ENCODE assay signal across 25 mouse cellular contexts in the genomic region with DNA sequence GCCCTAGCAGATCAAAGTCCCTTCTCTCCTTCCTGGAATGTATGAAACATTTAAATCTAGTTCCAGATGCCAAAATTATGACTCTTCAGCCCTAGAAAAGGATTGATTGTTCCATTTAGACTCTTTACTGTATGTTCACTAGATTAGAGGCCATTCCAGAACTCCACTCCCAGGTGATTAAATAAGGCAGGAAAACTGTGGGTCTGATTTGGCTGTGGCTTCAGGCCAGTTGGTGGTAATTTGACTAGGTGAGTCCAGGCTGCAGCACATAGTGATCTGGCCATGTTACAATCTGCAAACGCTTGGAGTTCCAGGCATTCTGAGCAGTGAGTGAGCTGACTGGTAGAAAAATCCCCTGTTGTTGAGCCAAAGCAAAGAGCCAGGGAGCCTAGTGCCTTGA.
A peak's percentile ranks its signal among the peaks of the same experiment; 100 is the strongest.
DNase-seq lines count a peak whose midpoint lies in the region; ATAC-seq and TF ChIP-seq lines count a peak whose summit lies in the region.
"Had no signal": no experiment of that assay in that cellular context is flagged by ENCODE, and none has a peak within 500 bp of the region (broad histone marks: within the 10 kb centered on the region; RNA-seq: fewer than 3 reads in every experiment).

No protein-coding gene starts in this region.

- no peaks in the 10 kb centered on the region for H3K27me3 ChIP-seq in intestine, embryonic 16.5 days (replicated peaks; ENCODE audit: control insufficient read depth, insufficient read depth, low read length)
- no peaks in the 10 kb centered on the region for H3K27me3 ChIP-seq in intestine, embryonic 15.5 days (replicated peaks)
- no peaks in the 10 kb centered on the region for H3K27me3 ChIP-seq in limb, embryonic 14.5 days (ENCODE audit: control insufficient read depth, insufficient read depth, low read length)
- no peaks in the 10 kb centered on the region for H3K27me3 ChIP-seq in kidney, embryonic 14.5 days (ENCODE audit: control insufficient read depth, insufficient read depth, low read length)
- H3K27me3 ChIP-seq: embryonic facial prominence, embryonic 12.5 days; hindbrain, embryonic 12.5 days; liver, embryonic 15.5 days; neural tube, embryonic 13.5 days had no signal

- no peak for TF ChIP-seq POLR2A in limb, embryonic 14.5 days (IDR thresholded peaks at IDR 0.05; ENCODE audit: borderline replicate concordance, extremely low read depth, insufficient read depth, insufficient read length)

- no peaks in the 10 kb centered on the region for H3K36me3 ChIP-seq in intestine, embryonic 16.5 days (ENCODE audit: control insufficient read depth, insufficient read depth, low read length)
- H3K36me3 ChIP-seq in intestine, embryonic 15.5 days, result no peaks in the 10 kb centered on the region
- H3K36me3 ChIP-seq in limb, embryonic 14.5 days (ENCODE audit: control insufficient read depth, insufficient read depth, low read length), result no peaks in the 10 kb centered on the region
- H3K36me3 ChIP-seq in kidney, embryonic 14.5 days (ENCODE audit: control insufficient read depth, insufficient read depth, low read length), result no peaks in the 10 kb centered on the region
- H3K36me3 ChIP-seq: embryonic facial prominence, embryonic 12.5 days; hindbrain, embryonic 12.5 days; liver, embryonic 15.5 days; midbrain, embryonic 10.5 days; neural tube, embryonic 13.5 days had no signal

- peaks cover 4% of the 10 kb centered on the region; the same call in 1 of the 2 replicates for H3K4me1 ChIP-seq in intestine, embryonic 16.5 days (ENCODE audit: control insufficient read depth, insufficient read depth, low read length)
- 0 out of 2 replicates have a peak, but pooled peaks cover 5% of the 10 kb centered on the region for H3K4me1 ChIP-seq in intestine, embryonic 15.5 days (replicated peaks)
- peaks cover 3% of the 10 kb centered on the region; the same call in 1 of the 2 replicates for H3K4me1 ChIP-seq in limb, embryonic 14.5 days (ENCODE audit: control insufficient read depth, insufficient read depth, low read length)
- no peaks in the 10 kb centered on the region for H3K4me1 ChIP-seq in kidney, embryonic 14.5 days (ENCODE audit: control insufficient read depth, insufficient read depth, low read length)
- H3K4me1 ChIP-seq: embryonic facial prominence, embryonic 12.5 days; hindbrain, embryonic 12.5 days; liver, embryonic 15.5 days; midbrain, embryonic 10.5 days; neural tube, embryonic 13.5 days had no signal

- H3K4me2 ChIP-seq in intestine, embryonic 16.5 days (ENCODE audit: low read depth, low read length), result no peak overlapping the region
- H3K4me2 ChIP-seq in intestine, embryonic 15.5 days (replicated peaks), result no peak overlapping the region
- H3K4me2 ChIP-seq in limb, embryonic 14.5 days (replicated peaks; ENCODE audit: low read depth, low read length, severe bottlenecking), result no peak overlapping the region
- H3K4me2 ChIP-seq in kidney, embryonic 14.5 days (replicated peaks; ENCODE audit: low read depth, low read length), result no peak overlapping the region
- H3K4me2 ChIP-seq: embryonic facial prominence, embryonic 12.5 days; hindbrain, embryonic 12.5 days; liver, embryonic 15.5 days; neural tube, embryonic 13.5 days had no signal

- 49% methylated on average over 1 of the region's 1 CpGs for WGBS in intestine, embryonic 16.5 days
- WGBS in intestine, embryonic 15.5 days, result 76% methylated on average over 1 of the region's 1 CpGs
- WGBS in limb, embryonic 14.5 days, result 24% methylated on average over 1 of the region's 1 CpGs
- WGBS in kidney, embryonic 14.5 days, result 64% methylated on average over 1 of the region's 1 CpGs

- H3K4me3 ChIP-seq in intestine, embryonic 16.5 days (ENCODE audit: low read length), result no peak overlapping the region
- no peak overlapping the region for H3K4me3 ChIP-seq in intestine, embryonic 15.5 days (replicated peaks)
- H3K4me3 ChIP-seq in limb, embryonic 14.5 days (replicated peaks; ENCODE audit: low read length), result no peak overlapping the region
- no peak overlapping the region for H3K4me3 ChIP-seq in kidney, embryonic 14.5 days (ENCODE audit: low read length)
- H3K4me3 ChIP-seq: embryonic facial prominence, embryonic 12.5 days; hindbrain, embryonic 12.5 days; liver, embryonic 15.5 days; midbrain, embryonic 10.5 days; myocyte; neural tube, embryonic 13.5 days had no signal

- DNase-seq in 3T3-L1 (ENCODE audit: low read depth, low spot score), result peak; percentile 14
- peak; percentile 29 for DNase-seq in Muller cell, postnatal 12 days (ENCODE audit: inconsistent ontology term)
- peak; percentile 57 for DNase-seq in limb, embryonic 14.5 days (ENCODE audit: low spot score)
- DNase-seq: adrenal gland, postnatal 10 days; cerebellum, adult 18-20 months; gastrocnemius, postnatal 14 days; heart, adult 11 months; kidney, adult 8-10 months; kidney, postnatal 14 days; liver; retina, postnatal 1 day; right cerebral cortex, postnatal 25 days; thymus, postnatal 36 days had no signal

- H3K9ac ChIP-seq in intestine, embryonic 16.5 days (ENCODE audit: low read depth, low read length), result no peak overlapping the region
- H3K9ac ChIP-seq in intestine, embryonic 15.5 days, result no peak overlapping the region
- no peak overlapping the region for H3K9ac ChIP-seq in limb, embryonic 14.5 days (ENCODE audit: low read depth, low read length, severe bottlenecking)
- no peak overlapping the region for H3K9ac ChIP-seq in kidney, embryonic 14.5 days (ENCODE audit: low read depth, low read length)
- H3K9ac ChIP-seq: embryonic facial prominence, embryonic 12.5 days; hindbrain, embryonic 12.5 days; liver, embryonic 15.5 days; neural tube, embryonic 13.5 days had no signal

- ATAC-seq in intestine, embryonic 16.5 days, result peak; percentile 46; the same call in 1 of the 2 replicates
- no peak for ATAC-seq in intestine, embryonic 15.5 days
- peak; percentile 60 for ATAC-seq in limb, embryonic 14.5 days (ENCODE audit: low FRiP score, low read depth)
- no peak for ATAC-seq in kidney, embryonic 14.5 days (ENCODE audit: low FRiP score, low TSS enrichment)
- no peak for ATAC-seq in frontal cortex, adult (ENCODE audit: low TSS enrichment)
- ATAC-seq: forebrain, embryonic 14.5 days; midbrain, embryonic 16.5 days had no signal

- 0 out of 2 replicates have a peak overlapping the region, but pooled peaks have one; percentile 10 for H3K27ac ChIP-seq in intestine, embryonic 16.5 days (ENCODE audit: low read length)
- H3K27ac ChIP-seq in intestine, embryonic 15.5 days, result no peak overlapping the region
- H3K27ac ChIP-seq in limb, embryonic 14.5 days (replicated peaks; ENCODE audit: low read depth, low read length), result peak overlapping the region; percentile 59; the same call in 1 of the 2 replicates
- H3K27ac ChIP-seq in kidney, embryonic 14.5 days (ENCODE audit: low read depth, low read length), result no peak overlapping the region
- H3K27ac ChIP-seq: embryonic facial prominence, embryonic 12.5 days; hindbrain, embryonic 12.5 days; liver, embryonic 15.5 days; midbrain, embryonic 10.5 days; neural tube, embryonic 13.5 days had no signal

- no peaks in the 10 kb centered on the region for H3K9me3 ChIP-seq in intestine, embryonic 16.5 days (ENCODE audit: control insufficient read depth, low read length)
- H3K9me3 ChIP-seq in intestine, embryonic 15.5 days, result no peaks in the 10 kb centered on the region
- H3K9me3 ChIP-seq in limb, embryonic 14.5 days (ENCODE audit: control insufficient read depth, low read length), result no peaks in the 10 kb centered on the region
- H3K9me3 ChIP-seq in kidney, embryonic 14.5 days (ENCODE audit: control insufficient read depth, low read length), result no peaks in the 10 kb centered on the region
- H3K9me3 ChIP-seq: embryonic facial prominence, embryonic 12.5 days; hindbrain, embryonic 12.5 days; liver, embryonic 15.5 days; midbrain, embryonic 10.5 days; neural tube, embryonic 13.5 days had no signal

Comparison
In these comparisons a context has a peak if more than half of its experiments do, and no peak if none do; other contexts are left out.
1. ATAC-seq: peak in intestine, embryonic 16.5 days (single experiment) and limb, embryonic 14.5 days (single experiment); none in intestine, embryonic 15.5 days (single experiment), kidney, embryonic 14.5 days (single experiment) and frontal cortex, adult (single experiment).
2. H3K27ac ChIP-seq: peak in intestine, embryonic 16.5 days (single experiment) and limb, embryonic 14.5 days (single experiment); none in intestine, embryonic 15.5 days (single experiment) and kidney, embryonic 14.5 days (single experiment).
3. Peak in every context shown above with its lines, with median percentiles within 50 percentile points of each other: DNase-seq.